Mouse (Mus musculus) megakaryocyte progenitor cell, adult 5-6 weeks (primary cell): ENCODE data around the gene Mgst3. TPM values are rescaled to one million over a fixed set of nuclear protein-coding genes. Genes with fewer than 3 reads are reported as not detected.

Experiments used
- total RNA-seq, 2 experiments: library from RNA; stranded (forward) in 1 of 2; stranded (reverse) in 1 of 2; fragments of 157-497, 149-512 nt in 1 of 2; fragments of 200-1000 nt in 1 of 2; gene quantifications; 2 replicates each; pipeline versions ENCODE4 v1.2.3 to v1.2.4; 2015 to 2017

The Mgst3 gene
- total RNA-seq, 2 experiments from 2014 or later = 16.5 to 18.1 TPM

Other genes with a start within 250 kb of the Mgst3 start
- 228 and 234 TPM in 2 replicates for gene Uck2, start 108.5 kb downstream of the Mgst3 start, total RNA-seq (2015)
- 234 and 288 TPM in 2 replicates for gene Uck2, start 108.5 kb downstream of the Mgst3 start, total RNA-seq (2017)
- gene Tmco1, start 85.5 kb downstream of the Mgst3 start, total RNA-seq (2015) = 168 and 183 TPM in 2 replicates
- 176 and 178 TPM in 2 replicates for gene Tmco1, start 85.5 kb downstream of the Mgst3 start, total RNA-seq (2017)
- 43.1 and 45.0 TPM in 2 replicates for gene Aldh9a1, start 43.9 kb downstream of the Mgst3 start, total RNA-seq (2015)
- 36.3 and 46.6 TPM in 2 replicates for gene Aldh9a1, start 43.9 kb downstream of the Mgst3 start, total RNA-seq (2017)
- not detected in 2 replicates for gene Lrrc52, start 72.9 kb upstream of the Mgst3 start, total RNA-seq (2015)
- gene Lrrc52, start 72.9 kb upstream of the Mgst3 start, total RNA-seq (2017) = not detected in 2 replicates
- not detected in 2 replicates for gene Rxrg, start 204.5 kb upstream of the Mgst3 start, total RNA-seq (2015)
- gene Rxrg, start 204.5 kb upstream of the Mgst3 start, total RNA-seq (2017) = 0.10 TPM in 1 of 2 replicates, not detected in the other